Mouse (Mus musculus) hindbrain, embryonic 14.5 days (tissue): ENCODE results near the gene Fbp1. TPM values are rescaled to one million over a fixed set of nuclear protein-coding genes. Genes with fewer than 3 reads are reported as not detected.

Experiments
- ATAC-seq: fragments of 200-750 bp; cut with Nextera tagmentation; 2 replicates; pipeline ENCODE4 v1.8.0; 2017; ENCODE audit warnings: moderate number of reproducible peaks, mild to moderate bottlenecking, moderate TSS enrichment, moderate library complexity; ENCODE audit not compliant: low FRiP score
- DNase-seq: peaks from one replicate; pipeline ENCODE4 v3.0.0-alpha.2; 2015; ENCODE audit warnings: low spot score
- H3K27ac ChIP-seq: fragments of 300-500 bp; sonication (generic); 2 replicates; pipeline ENCODE4 v1.5.1; 2014; ENCODE audit warnings: mild to moderate bottlenecking, moderate library complexity
- H3K27me3 ChIP-seq: fragments of 300-500 bp; sonication (generic); 2 replicates; pipeline ENCODE4 v1.6.1; 2014; ENCODE audit warnings: mild to moderate bottlenecking, low read length, mixed read lengths; ENCODE audit not compliant: control insufficient read depth, insufficient read depth
- H3K36me3 ChIP-seq: fragments of 300-500 bp; sonication (generic); replicated peaks from 2 replicates; pipeline ENCODE4 v1.6.1; 2014; ENCODE audit not compliant: control insufficient read depth, insufficient read depth
- H3K4me1 ChIP-seq: fragments of 300-500 bp; sonication (generic); replicated peaks from 2 replicates; pipeline ENCODE4 v1.6.1; 2014; ENCODE audit warnings: antibody characterized with exemption, low read length, mixed read lengths; ENCODE audit not compliant: control insufficient read depth, insufficient read depth
- H3K4me2 ChIP-seq: fragments of 300-500 bp; sonication (generic); replicated peaks from 2 replicates; pipeline ENCODE4 v1.6.1; 2014; ENCODE audit warnings: mild to moderate bottlenecking, moderate library complexity
- H3K4me3 ChIP-seq: fragments of 300-500 bp; sonication (generic); replicated peaks from 2 replicates; pipeline ENCODE4 v1.5.1; 2014; ENCODE audit warnings: mild to moderate bottlenecking, low read length
- H3K9ac ChIP-seq: fragments of 300-500 bp; sonication (generic); 2 replicates; pipeline ENCODE4 v1.6.1; 2014
- H3K9me3 ChIP-seq: fragments of 300-500 bp; sonication (generic); 2 replicates; pipeline ENCODE4 v1.6.1; 2016; ENCODE audit warnings: low read length; ENCODE audit not compliant: control insufficient read depth
- WGBS: fragments of 180-500 bp; shearing (Covaris S2); extraction: QIAGEN DNeasy Blood & Tissue Kit; methylation state at CpG from one replicate; pipeline ENCODE4 v1.1.7; 2014; 5-methylcytosine and 5-hydroxymethylcytosine counted together
- polyA plus RNA-seq: library from polyadenylated mRNA; unstranded; fragments of >200 nt; fragmentation: Nextera tagmentation; extraction: Ambion mirVana; gene quantifications from 2 replicates; pipeline ENCODE4 v1.2.1, GENCODE M21; 2014

Gene Fbp1
- polyA plus RNA-seq, 1 experiment from 2014 or later = 0.60 TPM

GRCm38 (mm10) chr13:62917416-62918110 lies 29.5 kb upstream of the Fbp1 start:
- 0 out of 2 replicates have a peak overlapping the region, but pooled peaks have one; percentile 32 for H3K27ac ChIP-seq
- H3K4me1 ChIP-seq = no peaks in the 10 kb centered on the region
- DNase-seq = peak; percentile 57
- no peak overlapping the region for H3K4me2 ChIP-seq
- H3K4me3 ChIP-seq = no peak overlapping the region
- no peaks in the 10 kb centered on the region for H3K9me3 ChIP-seq
- ATAC-seq = peak; percentile 70; the same call in 1 of the 2 replicates
- WGBS = 56% methylated on average over 1 of the region's 1 CpGs
- no peaks in the 10 kb centered on the region for H3K36me3 ChIP-seq
- H3K9ac ChIP-seq = no peak overlapping the region
- no peaks in the 10 kb centered on the region for H3K27me3 ChIP-seq

- ATAC-seq (no peak), DNase-seq (no peak)
- H3K9me3 ChIP-seq = no peaks in the 10 kb centered on the region
- H3K4me1 ChIP-seq = no peaks in the 10 kb centered on the region
- 65% methylated on average over 4 of the region's 4 CpGs for WGBS
- no peak overlapping the region for H3K4me3 ChIP-seq
- H3K4me2 ChIP-seq = no peak overlapping the region
- H3K27ac ChIP-seq = no peak overlapping the region
- no peaks in the 10 kb centered on the region for H3K27me3 ChIP-seq
- H3K36me3 ChIP-seq = no peaks in the 10 kb centered on the region
- no peak overlapping the region for H3K9ac ChIP-seq
Observed at GRCm38 (mm10) chr13:62916675-62917074, 28.6 kb upstream of the Fbp1 start.

GRCm38 (mm10) chr13:62911575-62911974 lies 23.5 kb upstream of the Fbp1 start:
- ATAC-seq (no peak), DNase-seq (no peak)
- Histone ChIP-seq H3K27ac (no peak overlapping the region), H3K9me3 (no peaks in the 10 kb centered on the region), H3K9ac (no peak overlapping the region), H3K4me3 (no peak overlapping the region), H3K4me2 (no peak overlapping the region), H3K4me1 (peaks cover 5% of the 10 kb centered on the region; the same call in 1 of the 2 replicates), H3K36me3 (no peaks in the 10 kb centered on the region), H3K27me3 (no peaks in the 10 kb centered on the region)
- WGBS = 91% methylated on average over 5 of the region's 5 CpGs

GRCm38 (mm10) chr13:62910206-62910605 lies 22.1 kb upstream of the Fbp1 start:
- Histone ChIP-seq H3K27me3 (no peaks in the 10 kb centered on the region), H3K9me3 (no peaks in the 10 kb centered on the region), H3K4me2 (no peak overlapping the region), H3K4me3 (no peak overlapping the region), H3K9ac (no peak overlapping the region), H3K4me1 (peaks cover 5% of the 10 kb centered on the region; the same call in 1 of the 2 replicates), H3K36me3 (no peaks in the 10 kb centered on the region), H3K27ac (no peak overlapping the region)
- WGBS = 84% methylated on average over 4 of the region's 4 CpGs
- ATAC-seq (no peak), DNase-seq (no peak)

DNA sequence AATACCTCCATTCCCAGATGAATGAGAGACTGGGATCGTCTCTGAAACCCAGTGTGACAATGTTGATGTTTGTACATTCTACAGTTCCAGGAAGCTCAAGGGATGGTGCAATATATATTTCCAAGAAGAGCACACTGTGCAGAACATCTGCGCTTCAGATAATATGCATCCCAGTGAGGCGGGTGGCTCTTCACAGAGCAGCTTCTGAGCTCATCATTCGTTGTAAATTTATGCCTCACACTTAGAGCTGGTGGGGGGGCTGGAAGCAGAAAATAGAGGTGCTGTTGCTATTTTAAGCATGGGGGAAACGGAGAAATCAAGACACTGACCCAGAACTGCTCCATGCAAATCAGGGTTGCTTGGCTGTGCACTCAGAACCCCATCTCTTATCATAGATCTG lies 21.7 kb upstream of the Fbp1 start:
- 76% methylated on average over 5 of the region's 5 CpGs for WGBS
- Histone ChIP-seq H3K9me3 (no peaks in the 10 kb centered on the region), H3K9ac (no peak overlapping the region), H3K4me1 (peaks cover 5% of the 10 kb centered on the region; the same call in 1 of the 2 replicates), H3K27me3 (no peaks in the 10 kb centered on the region), H3K36me3 (no peaks in the 10 kb centered on the region), H3K4me2 (no peak overlapping the region), H3K27ac (no peak overlapping the region), H3K4me3 (no peak overlapping the region)
- DNase-seq = no peak
- ATAC-seq = no peak

GRCm38 (mm10) chr13:62908163-62908559 lies 20.1 kb upstream of the Fbp1 start:
- no peaks in the 10 kb centered on the region for H3K27me3 ChIP-seq
- H3K4me1 ChIP-seq = peaks cover 5% of the 10 kb centered on the region; the same call in 1 of the 2 replicates
- DNase-seq (no peak), ATAC-seq (no peak)
- H3K36me3 ChIP-seq = no peaks in the 10 kb centered on the region
- WGBS = 35% methylated on average over 8 of the region's 8 CpGs
- no peak overlapping the region for H3K9ac ChIP-seq
- H3K4me3 ChIP-seq = no peak overlapping the region
- no peaks in the 10 kb centered on the region for H3K9me3 ChIP-seq
- H3K27ac ChIP-seq = no peak overlapping the region
- peak overlapping the region; percentile 21 for H3K4me2 ChIP-seq

DNA sequence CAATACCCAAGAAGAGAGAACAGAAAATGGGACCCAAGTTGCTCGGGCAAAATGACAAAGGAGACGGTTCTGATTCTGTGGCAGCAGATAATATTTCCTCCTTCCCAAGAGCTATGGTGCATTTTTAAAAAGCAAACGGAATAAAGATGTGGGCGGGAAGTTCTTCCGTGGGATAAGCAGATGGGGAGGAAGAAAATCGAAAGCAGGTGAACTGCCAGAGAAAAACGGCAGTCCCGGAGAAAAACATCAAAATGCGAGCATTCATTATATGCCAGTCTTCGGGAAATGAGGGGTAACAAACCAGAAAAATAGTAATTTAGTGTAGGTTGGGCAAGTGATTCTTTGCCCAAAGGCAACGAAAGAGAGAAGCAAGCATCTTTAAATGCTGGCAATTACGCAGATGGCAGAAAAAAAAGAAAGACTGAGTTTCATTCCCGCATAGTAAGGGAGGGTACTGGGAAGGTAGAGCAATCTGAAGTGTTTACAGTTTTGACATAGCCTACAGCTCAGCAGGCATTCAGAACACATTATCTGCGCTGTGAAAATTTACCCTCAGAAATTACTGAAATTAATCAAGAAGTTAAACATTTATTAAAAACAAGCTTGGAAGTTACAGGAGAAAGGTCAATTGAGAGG lies 19.6 kb upstream of the Fbp1 start:
- 68% methylated on average over 14 of the region's 14 CpGs for WGBS

GRCm38 (mm10) chr13:62901139-62901538 lies 13.1 kb upstream of the Fbp1 start:
- DNase-seq = no peak

More for the DNA sequence above, 19.6 kb upstream of the Fbp1 start:
- Histone ChIP-seq H3K9me3 (no peaks in the 10 kb centered on the region), H3K27me3 (no peaks in the 10 kb centered on the region), H3K9ac (no peak overlapping the region), H3K4me2 (peak overlapping the region; percentile 21), H3K4me3 (no peak overlapping the region), H3K27ac (no peak overlapping the region), H3K36me3 (no peaks in the 10 kb centered on the region), H3K4me1 (peaks cover 5% of the 10 kb centered on the region; the same call in 1 of the 2 replicates)
- ATAC-seq (no peak), DNase-seq (no peak)

GRCm38 (mm10) chr13:62897927-62898646 lies 10.0 kb upstream of the Fbp1 start:
- H3K27me3 ChIP-seq = no peaks in the 10 kb centered on the region
- no peaks in the 10 kb centered on the region for H3K9me3 ChIP-seq
- no peaks in the 10 kb centered on the region for H3K36me3 ChIP-seq
- H3K4me2 ChIP-seq = no peak overlapping the region
- H3K27ac ChIP-seq = no peak overlapping the region
- no peak overlapping the region for H3K4me3 ChIP-seq
- H3K9ac ChIP-seq = no peak overlapping the region
- 86% methylated on average over 4 of the region's 4 CpGs for WGBS
- no peaks in the 10 kb centered on the region for H3K4me1 ChIP-seq
- ATAC-seq (peak; percentile 55; the same call in 1 of the 2 replicates), DNase-seq (no peak)

More at GRCm38 (mm10) chr13:62901139-62901538, 13.1 kb upstream of the Fbp1 start:
- no peaks in the 10 kb centered on the region for H3K27me3 ChIP-seq
- ATAC-seq = no peak
- no peaks in the 10 kb centered on the region for H3K4me1 ChIP-seq
- no peak overlapping the region for H3K27ac ChIP-seq
- H3K9me3 ChIP-seq = no peaks in the 10 kb centered on the region
- H3K9ac ChIP-seq = no peak overlapping the region
- H3K36me3 ChIP-seq = no peaks in the 10 kb centered on the region
- H3K4me2 ChIP-seq = no peak overlapping the region
- H3K4me3 ChIP-seq = no peak overlapping the region
